Mouse (Mus musculus): ENCODE measurements at regions not wholly inside any gene's neighbourhood (a gene's known extent, or its start where the extent isn't known, plus 50 kb on each side); places are given as distances from the start of the nearest gene placed in this dataset.

DNA sequence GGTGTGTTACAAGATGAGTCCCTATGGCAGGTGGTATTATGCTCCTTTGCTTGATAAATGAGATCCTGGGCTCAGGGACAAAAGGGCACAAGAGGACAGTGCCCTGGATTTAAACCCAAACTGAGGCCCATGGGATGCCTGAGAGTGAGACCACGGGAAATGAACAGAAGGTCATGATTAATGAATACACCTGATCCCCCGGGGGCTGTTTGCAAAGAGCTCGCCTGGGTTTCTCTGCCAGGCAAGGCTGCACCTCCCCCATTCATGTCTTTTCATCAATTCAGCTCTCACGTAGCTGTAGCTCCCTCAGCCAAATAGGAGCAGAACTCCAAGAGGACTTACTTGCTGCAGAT lies 336.9 kb downstream of the Mex3b start:
- TF ChIP-seq CTCF (IDR thresholded peaks at IDR 0.05; ENCODE audit: low read depth, low read length) = no peak
- TF ChIP-seq POLR2A (IDR thresholded peaks at IDR 0.05; ENCODE audit: borderline replicate concordance, low read depth, low read length) = no peak

All from bone marrow macrophage, adult 2 months (primary cell).